Mouse (Mus musculus) spleen, adult 2 months (tissue): ENCODE measurements around the gene Otop2.

Experiments
- CTCF ChIP-seq: fragments of 200-500 bp; IDR thresholded peaks from 2 replicates; pipeline ENCODE4 v1.5.1; 2011; ENCODE audit warnings: mild to moderate bottlenecking, inconsistent platforms; ENCODE audit not compliant: insufficient read depth, insufficient read length, insufficient replicate concordance; ENCODE audit errors: extremely low read depth
- POLR2A ChIP-seq: fragments of 200-500 bp; IDR thresholded peaks from 2 replicates; pipeline ENCODE4 v1.6.1; 2011; ENCODE audit warnings: low read depth, low read length, inconsistent platforms

DNA sequence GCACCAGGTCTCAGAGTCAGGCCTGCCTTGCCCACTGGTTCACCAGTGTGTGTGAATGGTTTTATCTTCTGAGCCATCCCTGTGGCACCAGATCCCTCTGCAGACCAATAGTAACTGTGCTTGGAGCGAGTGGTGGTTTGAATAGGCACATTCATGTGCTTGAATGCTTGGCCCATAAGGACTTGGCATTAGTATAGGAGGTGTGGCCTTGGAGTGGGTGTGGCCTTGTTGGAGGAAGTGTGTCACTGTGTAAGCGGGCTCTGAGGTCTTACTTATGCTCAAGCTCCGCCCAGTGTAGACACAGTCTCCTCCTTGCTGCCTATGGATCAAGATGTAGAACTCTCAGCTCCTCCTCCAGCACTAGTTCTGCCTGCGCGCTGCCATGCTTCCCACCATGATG lies 19.6 kb upstream of the Otop2 start:
- TF ChIP-seq POLR2A, result no peak
- TF ChIP-seq CTCF, result no peak
